In the genomic region with DNA sequence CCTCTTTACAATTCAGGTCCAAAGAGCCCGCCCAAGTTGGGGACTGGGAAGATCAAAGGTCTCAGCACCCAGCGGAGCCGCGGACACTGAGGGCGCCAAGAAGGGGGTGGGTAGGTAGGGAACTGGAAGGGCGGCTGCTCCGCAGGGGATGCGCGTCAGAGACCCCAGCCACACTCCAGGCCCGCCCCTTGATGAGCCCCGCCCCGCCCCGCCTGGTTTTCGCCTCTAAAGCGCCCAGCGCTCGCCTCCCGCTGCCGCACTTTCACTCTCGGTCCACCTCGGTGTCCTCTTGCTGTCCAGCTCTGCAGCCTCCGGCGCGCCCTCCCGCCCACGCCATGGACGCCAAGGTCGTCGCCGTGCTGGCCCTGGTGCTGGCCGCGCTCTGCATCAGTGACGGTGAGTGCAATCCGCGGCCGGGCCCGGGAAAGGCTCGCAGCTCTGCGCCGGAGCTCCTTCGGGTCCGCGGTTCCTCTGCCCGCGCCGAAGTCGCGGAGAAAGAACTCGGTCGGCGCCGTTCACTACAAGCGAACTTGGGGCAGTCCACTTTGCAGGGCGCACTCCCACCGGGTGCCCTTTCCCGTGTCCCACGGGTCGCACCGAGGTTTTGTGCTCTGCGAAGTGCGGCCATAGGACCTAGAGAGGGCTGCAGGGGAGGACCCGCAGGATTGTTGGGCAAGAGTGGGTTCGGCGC, we compare ENCODE assay signal across 8 mouse cellular contexts. TPM values are rescaled to one million over a fixed set of nuclear protein-coding genes. Genes with fewer than 3 reads are reported as not detected.
DNase-seq lines count a peak whose midpoint lies in the region; ATAC-seq lines count a peak whose summit lies in the region.

A gene (plus strand): TSS at position 215 of the 691 bp plus-strand sequence.

- peak within 1 kb of the TSS; percentile 10 for H3K27ac ChIP-seq in heart, embryonic 12.5 days (ENCODE audit: poor library complexity, severe bottlenecking)
- peak within 1 kb of the TSS; percentile 50 for H3K27ac ChIP-seq in kidney, embryonic 16.5 days (ENCODE audit: low read length)
- peak within 1 kb of the TSS; percentile 63 for H3K27ac ChIP-seq in liver, embryonic 13.5 days
- H3K27ac ChIP-seq in neural tube, embryonic 14.5 days (ENCODE audit: low read depth, low read length): no peak within 1 kb of the TSS

- H3K4me2 ChIP-seq in heart, embryonic 12.5 days: peak within 1 kb of the TSS; percentile 92
- peak within 1 kb of the TSS; percentile 93 for H3K4me2 ChIP-seq in kidney, embryonic 16.5 days (replicated peaks; ENCODE audit: low read depth, low read length)
- peak within 1 kb of the TSS; percentile 54 for H3K4me2 ChIP-seq in liver, embryonic 13.5 days
- peak within 1 kb of the TSS; percentile 85 for H3K4me2 ChIP-seq in neural tube, embryonic 14.5 days (ENCODE audit: low read depth, low read length)

- no peak for ATAC-seq in erythroid progenitor cell, adult 5-6 weeks (replicated peaks; ENCODE audit: low FRiP score, poor library complexity, severe bottlenecking)
- peak; percentile 68 for ATAC-seq in heart, embryonic 12.5 days (ENCODE audit: insufficient number of reproducible peaks, low FRiP score)
- ATAC-seq in kidney, embryonic 16.5 days (ENCODE audit: low FRiP score, low TSS enrichment): peak; percentile 74
- ATAC-seq in liver, embryonic 13.5 days (ENCODE audit: low read depth): peak; percentile 48
- ATAC-seq in neural tube, embryonic 14.5 days (ENCODE audit: low read depth): peak; percentile 56

- peak within 1 kb of the TSS; percentile 87 for H3K9ac ChIP-seq in heart, embryonic 12.5 days
- H3K9ac ChIP-seq in kidney, embryonic 16.5 days (replicated peaks; ENCODE audit: low read length): peak within 1 kb of the TSS; percentile 80
- H3K9ac ChIP-seq in liver, embryonic 13.5 days: peak within 1 kb of the TSS; percentile 65
- H3K9ac ChIP-seq in neural tube, embryonic 14.5 days (replicated peaks; ENCODE audit: low read depth, low read length): peak within 1 kb of the TSS; percentile 48

- no peaks in the 10 kb centered on the region for H3K9me3 ChIP-seq in heart, embryonic 12.5 days (replicated peaks)
- no peaks in the 10 kb centered on the region for H3K9me3 ChIP-seq in kidney, embryonic 16.5 days (ENCODE audit: low read length)
- H3K9me3 ChIP-seq in liver, embryonic 13.5 days (replicated peaks): no peaks in the 10 kb centered on the region
- no peaks in the 10 kb centered on the region for H3K9me3 ChIP-seq in neural tube, embryonic 14.5 days (ENCODE audit: control insufficient read depth, low read length)

- 0 out of 2 replicates have a peak, but pooled peaks cover 12% of the 10 kb centered on the region for H3K36me3 ChIP-seq in heart, embryonic 12.5 days
- H3K36me3 ChIP-seq in kidney, embryonic 16.5 days (ENCODE audit: insufficient read depth, low read length): 0 out of 2 replicates have a peak, but pooled peaks cover under 1% of the 10 kb centered on the region
- no peaks in the 10 kb centered on the region; the same call in 1 of the 2 replicates for H3K36me3 ChIP-seq in liver, embryonic 13.5 days
- no peaks in the 10 kb centered on the region for H3K36me3 ChIP-seq in neural tube, embryonic 14.5 days (ENCODE audit: control insufficient read depth, insufficient read depth, low read length)

- peaks cover 49% of the 10 kb centered on the region for H3K27me3 ChIP-seq in heart, embryonic 12.5 days (replicated peaks)
- H3K27me3 ChIP-seq in kidney, embryonic 16.5 days (ENCODE audit: insufficient read depth, low read length): peaks cover 11% of the 10 kb centered on the region
- H3K27me3 ChIP-seq in liver, embryonic 13.5 days: peaks cover 59% of the 10 kb centered on the region
- peaks cover 39% of the 10 kb centered on the region for H3K27me3 ChIP-seq in neural tube, embryonic 14.5 days (ENCODE audit: control insufficient read depth, insufficient read depth, low read length)

- WGBS in heart, embryonic 12.5 days: under 1% methylated on average over 59 of the region's 64 CpGs
- under 1% methylated on average over 60 of the region's 64 CpGs for WGBS in kidney, embryonic 16.5 days
- WGBS in liver, embryonic 13.5 days (ENCODE audit: insufficient replicate concordance): under 1% methylated on average over 60 of the region's 64 CpGs
- under 1% methylated on average over 53 of the region's 64 CpGs for WGBS in neural tube, embryonic 14.5 days

- peak within 1 kb of the TSS; percentile 63 for H3K4me3 ChIP-seq in heart, embryonic 12.5 days
- H3K4me3 ChIP-seq in kidney, embryonic 16.5 days (ENCODE audit: low read length): peak within 1 kb of the TSS; percentile 73
- H3K4me3 ChIP-seq in liver, embryonic 13.5 days (replicated peaks): peak within 1 kb of the TSS; percentile 56
- H3K4me3 ChIP-seq in neural tube, embryonic 14.5 days (ENCODE audit: low read depth, low read length): peak within 1 kb of the TSS; percentile 46

- DNase-seq in 3T3-L1 (ENCODE audit: low read depth, low spot score): peak; percentile 86
- peak; percentile 69 for DNase-seq in adipocyte (ENCODE audit: low spot score)
- no peak for DNase-seq in liver, embryonic 13.5 days
- peak; percentile 78 for DNase-seq in yolk sac, embryonic 10.5 days (ENCODE audit: low spot score)

- H3K4me1 ChIP-seq in heart, embryonic 12.5 days (replicated peaks): peaks cover 20% of the 10 kb centered on the region
- peaks cover 17% of the 10 kb centered on the region for H3K4me1 ChIP-seq in kidney, embryonic 16.5 days (ENCODE audit: insufficient read depth, low read length)
- H3K4me1 ChIP-seq in liver, embryonic 13.5 days (replicated peaks): peaks cover 17% of the 10 kb centered on the region
- H3K4me1 ChIP-seq in neural tube, embryonic 14.5 days (ENCODE audit: control insufficient read depth, insufficient read depth, low read length): peaks cover 17% of the 10 kb centered on the region

RNA-seq across cellular contexts. Expression of the gene that starts here (rescaled TPM):
- 29.9 and 55.8 TPM in 2 replicates for total RNA-seq in erythroid progenitor cell, adult 5-6 weeks (2015; ENCODE audit: low replicate concordance)
- 24.8 and 25.4 TPM in 2 replicates for total RNA-seq in erythroid progenitor cell, adult 5-6 weeks (2017; ENCODE audit: low replicate concordance)
- polyA plus RNA-seq in heart, embryonic 12.5 days (2016; fragmentation: Nextera tagmentation; extraction: Ambion mirVana): 207 and 237 TPM in 2 replicates
- polyA plus RNA-seq in kidney, embryonic 16.5 days (2015; fragmentation: Nextera tagmentation; extraction: Ambion mirVana): 152 and 162 TPM in 2 replicates
- polyA plus RNA-seq in liver, embryonic 13.5 days (2015; fragmentation: Nextera tagmentation; extraction: Ambion mirVana): 48.2 and 59.5 TPM in 2 replicates
- polyA plus RNA-seq in neural tube, embryonic 14.5 days (2014; fragmentation: Nextera tagmentation; extraction: Ambion mirVana): 6.0 and 42.0 TPM in 2 replicates
